Mouse (Mus musculus): Measurements from ENCODE around the gene Commd3. TPM values are rescaled to one million over a fixed set of nuclear protein-coding genes. Genes with fewer than 3 reads are reported as not detected.

The Commd3 gene
- polyA plus RNA-seq, 1 experiment from 2014 or later: 215 TPM

DNA sequence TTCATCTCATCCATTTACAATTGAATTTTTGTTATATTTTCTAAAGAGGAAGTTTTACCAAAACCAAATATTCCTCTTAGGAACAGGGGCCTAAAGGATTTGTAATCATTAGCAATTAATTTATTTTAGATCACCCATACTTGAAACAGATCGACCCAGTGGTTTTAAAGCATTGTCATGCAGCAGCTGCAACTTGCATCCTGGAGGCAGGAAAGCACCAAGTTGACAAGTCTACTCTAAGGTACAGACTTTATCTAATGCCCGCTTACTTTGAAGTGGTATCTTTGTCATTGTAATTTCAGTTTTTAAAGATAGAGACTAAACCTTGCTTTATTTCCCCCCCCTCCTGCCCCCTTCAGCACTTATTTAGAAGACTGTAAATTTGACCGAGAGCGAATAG is 1.6 kb downstream of the Commd3 start:
- WGBS: 30% methylated on average over 4 of the region's 4 CpGs
- Histone ChIP-seq H3K4me3 (ENCODE audit: low read length) (no peak overlapping the region), H3K9ac (ENCODE audit: low read depth, low read length) (no peak overlapping the region), H3K36me3 (ENCODE audit: control insufficient read depth, insufficient read depth, low read length) (no peaks in the 10 kb centered on the region), H3K27me3 (ENCODE audit: control insufficient read depth, insufficient read depth, low read length) (peaks cover 3% of the 10 kb centered on the region; the same call in 1 of the 2 replicates), H3K9me3 (ENCODE audit: control insufficient read depth, low read length) (no peaks in the 10 kb centered on the region), H3K4me2 (replicated peaks; ENCODE audit: low read depth, low read length) (peak overlapping the region; percentile 75), H3K4me1 (ENCODE audit: control insufficient read depth, insufficient read depth, low read length) (peaks cover 7% of the 10 kb centered on the region; the same call in 1 of the 2 replicates), H3K27ac (ENCODE audit: low read depth, low read length) (no peak overlapping the region)
- ATAC-seq (ENCODE audit: low FRiP score, low TSS enrichment): no peak

DNA sequence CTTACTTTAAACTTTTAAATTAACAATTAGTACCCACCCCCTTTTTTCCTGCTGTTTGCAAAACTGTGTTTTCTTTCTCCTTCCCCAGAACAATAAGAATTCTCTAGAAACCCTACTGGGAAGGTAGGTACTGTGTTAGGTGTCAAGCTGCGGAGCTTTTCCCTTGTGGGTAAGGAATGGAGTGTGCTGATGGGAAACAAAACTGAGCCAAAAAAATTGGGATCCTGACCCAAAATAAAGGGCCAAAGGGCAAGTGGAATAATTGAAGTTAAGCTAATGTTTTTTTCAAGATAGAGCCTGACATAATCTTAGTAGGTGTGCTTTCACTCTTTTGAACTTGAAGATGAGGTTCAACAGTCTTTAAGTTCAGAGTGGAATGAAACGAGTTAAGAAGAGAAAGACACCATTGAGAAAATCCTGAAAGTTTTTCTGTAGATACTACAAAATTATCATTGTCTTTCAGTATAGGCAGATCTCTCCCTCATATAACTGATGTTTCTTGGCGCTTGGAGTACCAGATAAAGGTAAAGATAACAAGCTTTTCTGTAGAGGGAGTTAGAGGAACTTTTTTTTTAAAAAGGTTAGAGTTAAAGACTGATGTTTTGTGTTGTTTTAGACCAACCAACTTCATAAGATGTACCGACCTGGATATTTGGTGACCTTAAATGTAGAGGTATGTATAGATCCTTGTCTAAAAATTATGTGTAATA is 2.2 kb downstream of the Commd3 start:
- Histone ChIP-seq H3K27ac (ENCODE audit: low read depth, low read length) (no peak overlapping the region), H3K4me3 (ENCODE audit: low read length) (no peak overlapping the region), H3K4me1 (ENCODE audit: control insufficient read depth, insufficient read depth, low read length) (peaks cover 7% of the 10 kb centered on the region; the same call in 1 of the 2 replicates), H3K9ac (ENCODE audit: low read depth, low read length) (no peak overlapping the region), H3K27me3 (ENCODE audit: control insufficient read depth, insufficient read depth, low read length) (peaks cover 3% of the 10 kb centered on the region; the same call in 1 of the 2 replicates), H3K36me3 (ENCODE audit: control insufficient read depth, insufficient read depth, low read length) (no peaks in the 10 kb centered on the region), H3K9me3 (ENCODE audit: control insufficient read depth, low read length) (no peaks in the 10 kb centered on the region), H3K4me2 (replicated peaks; ENCODE audit: low read depth, low read length) (0 out of 2 replicates have a peak overlapping the region, but pooled peaks have one; percentile 75)
- ATAC-seq (ENCODE audit: low FRiP score, low TSS enrichment): no peak
- 67% methylated on average over 4 of the region's 4 CpGs for WGBS

- 11% methylated on average over 33 of the region's 42 CpGs for WGBS
- H3K4me1 ChIP-seq (ENCODE audit: control insufficient read depth, insufficient read depth, low read length): peaks cover 15% of the 10 kb centered on the region; the same call in 1 of the 2 replicates
- peak overlapping the region; percentile 81 for H3K4me2 ChIP-seq (replicated peaks; ENCODE audit: low read depth, low read length)
- H3K9me3 ChIP-seq (ENCODE audit: control insufficient read depth, low read length): no peaks in the 10 kb centered on the region
- peaks cover 3% of the 10 kb centered on the region; the same call in 1 of the 2 replicates for H3K27me3 ChIP-seq (ENCODE audit: control insufficient read depth, insufficient read depth, low read length)
- H3K4me3 ChIP-seq (ENCODE audit: low read length): peak overlapping the region; percentile 84
- H3K36me3 ChIP-seq (ENCODE audit: control insufficient read depth, insufficient read depth, low read length): no peaks in the 10 kb centered on the region
- peak overlapping the region; percentile 65; the same call in 1 of the 2 replicates for H3K27ac ChIP-seq (ENCODE audit: low read depth, low read length)
- peak overlapping the region; percentile 91 for H3K9ac ChIP-seq (ENCODE audit: low read depth, low read length)
- no peak for ATAC-seq (ENCODE audit: low FRiP score, low TSS enrichment)
Observed at GRCm38 (mm10) chr2:18675681-18676456, 3.7 kb downstream of the Commd3 start.

- H3K4me2 ChIP-seq (replicated peaks; ENCODE audit: low read depth, low read length): peak overlapping the region; percentile 81
- peak overlapping the region; percentile 91 for H3K9ac ChIP-seq (ENCODE audit: low read depth, low read length)
- H3K27me3 ChIP-seq (ENCODE audit: control insufficient read depth, insufficient read depth, low read length): peaks cover 3% of the 10 kb centered on the region; the same call in 1 of the 2 replicates
- WGBS: 0% methylated on average over 25 of the region's 64 CpGs
- H3K36me3 ChIP-seq (ENCODE audit: control insufficient read depth, insufficient read depth, low read length): no peaks in the 10 kb centered on the region
- peak; percentile 92 for ATAC-seq (ENCODE audit: low FRiP score, low TSS enrichment)
- H3K4me1 ChIP-seq (ENCODE audit: control insufficient read depth, insufficient read depth, low read length): peaks cover 20% of the 10 kb centered on the region; the same call in 1 of the 2 replicates
- H3K9me3 ChIP-seq (ENCODE audit: control insufficient read depth, low read length): no peaks in the 10 kb centered on the region
- peak overlapping the region; percentile 93 for H3K27ac ChIP-seq (ENCODE audit: low read depth, low read length)
- H3K4me3 ChIP-seq (ENCODE audit: low read length): peak overlapping the region; percentile 84
Observed at GRCm38 (mm10) chr2:18676457-18676935, 4.3 kb downstream of the Commd3 start.

- under 1% methylated on average over 47 of the region's 77 CpGs for WGBS
- ATAC-seq (ENCODE audit: low FRiP score, low TSS enrichment): peak; percentile 80
- Histone ChIP-seq H3K27ac (ENCODE audit: low read depth, low read length) (peak within 1 kb of the TSS; percentile 93), H3K4me1 (ENCODE audit: control insufficient read depth, insufficient read depth, low read length) (peaks cover 20% of the 10 kb centered on the region; the same call in 1 of the 2 replicates), H3K9ac (ENCODE audit: low read depth, low read length) (peak within 1 kb of the TSS; percentile 91), H3K4me2 (replicated peaks; ENCODE audit: low read depth, low read length) (peak within 1 kb of the TSS; percentile 81), H3K9me3 (ENCODE audit: control insufficient read depth, low read length) (no peaks in the 10 kb centered on the region), H3K27me3 (ENCODE audit: control insufficient read depth, insufficient read depth, low read length) (peaks cover 4% of the 10 kb centered on the region; the same call in 1 of the 2 replicates), H3K4me3 (ENCODE audit: low read length) (peak within 1 kb of the TSS; percentile 84), H3K36me3 (ENCODE audit: control insufficient read depth, insufficient read depth, low read length) (peaks cover under 1% of the 10 kb centered on the region; the same call in 1 of the 2 replicates)
Observed at GRCm38 (mm10) chr2:18676936-18677491, 4.8 kb downstream of the Commd3 start, which contains the start of gene Bmi1. TSS of gene Bmi1 (plus strand) at chr2:18677018.

- Histone ChIP-seq H3K27me3 (ENCODE audit: control insufficient read depth, insufficient read depth, low read length) (peaks cover 6% of the 10 kb centered on the region; the same call in 1 of the 2 replicates), H3K4me2 (replicated peaks; ENCODE audit: low read depth, low read length) (peak overlapping the region; percentile 81), H3K27ac (ENCODE audit: low read depth, low read length) (no peak overlapping the region), H3K4me1 (ENCODE audit: control insufficient read depth, insufficient read depth, low read length) (peaks cover 20% of the 10 kb centered on the region; the same call in 1 of the 2 replicates), H3K9ac (ENCODE audit: low read depth, low read length) (peak overlapping the region; percentile 91), H3K9me3 (ENCODE audit: control insufficient read depth, low read length) (no peaks in the 10 kb centered on the region), H3K4me3 (ENCODE audit: low read length) (peak overlapping the region; percentile 84), H3K36me3 (ENCODE audit: control insufficient read depth, insufficient read depth, low read length) (peaks cover 9% of the 10 kb centered on the region; the same call in 1 of the 2 replicates)
- ATAC-seq (ENCODE audit: low FRiP score, low TSS enrichment): no peak
- WGBS: under 1% methylated on average over 53 of the region's 55 CpGs
Observed at GRCm38 (mm10) chr2:18677631-18678471, 5.7 kb downstream of the Commd3 start.

DNA sequence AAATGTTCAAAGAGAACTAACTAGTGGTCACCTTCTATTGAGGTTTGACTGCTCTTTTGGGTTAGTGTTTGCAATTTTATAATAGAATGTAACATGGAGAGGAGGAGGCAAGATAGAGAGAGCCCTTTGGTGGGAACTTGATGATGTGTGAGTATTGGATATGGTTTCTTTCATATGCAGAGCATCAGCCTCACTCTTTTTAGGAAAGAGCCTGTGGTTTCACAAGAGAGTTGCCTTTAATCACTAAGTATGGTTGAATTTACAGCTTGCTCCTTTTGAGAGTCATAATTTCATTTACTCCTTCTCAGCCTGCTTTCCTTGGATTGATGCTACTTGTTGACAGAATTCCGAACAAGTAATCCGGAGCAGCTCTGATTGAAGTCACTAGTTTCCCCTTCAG is 7.5 kb downstream of the Commd3 start:
- H3K4me3 ChIP-seq (ENCODE audit: low read length): no peak overlapping the region
- 50% methylated on average over 2 of the region's 2 CpGs for WGBS
- no peak for ATAC-seq (ENCODE audit: low FRiP score, low TSS enrichment)
- H3K9ac ChIP-seq (ENCODE audit: low read depth, low read length): no peak overlapping the region
- peaks cover 17% of the 10 kb centered on the region; the same call in 1 of the 2 replicates for H3K4me1 ChIP-seq (ENCODE audit: control insufficient read depth, insufficient read depth, low read length)
- H3K27me3 ChIP-seq (ENCODE audit: control insufficient read depth, insufficient read depth, low read length): peaks cover 6% of the 10 kb centered on the region; the same call in 1 of the 2 replicates
- no peak overlapping the region for H3K4me2 ChIP-seq (replicated peaks; ENCODE audit: low read depth, low read length)
- peaks cover 25% of the 10 kb centered on the region for H3K36me3 ChIP-seq (ENCODE audit: control insufficient read depth, insufficient read depth, low read length)
- H3K27ac ChIP-seq (ENCODE audit: low read depth, low read length): no peak overlapping the region
- no peaks in the 10 kb centered on the region for H3K9me3 ChIP-seq (ENCODE audit: control insufficient read depth, low read length)

DNA sequence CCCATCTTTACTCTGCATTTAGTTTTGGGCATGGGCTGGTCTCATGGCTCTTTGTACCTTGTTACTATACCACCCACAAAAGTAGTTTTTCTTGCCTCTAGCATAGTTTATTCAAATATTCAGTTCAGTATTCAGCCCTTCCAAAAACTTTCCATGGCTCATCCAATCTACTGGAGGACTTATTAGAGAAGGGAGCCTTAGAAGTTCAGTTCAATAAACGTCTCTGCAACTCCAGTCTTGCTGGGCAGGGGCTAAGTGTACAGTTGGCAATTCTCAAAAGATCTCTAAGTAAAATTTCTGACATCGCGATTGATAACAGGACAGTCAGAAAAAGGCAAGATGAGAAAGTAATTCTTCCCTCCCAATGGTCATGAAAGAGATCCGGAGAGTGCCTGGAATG is 8.3 kb downstream of the Commd3 start:
- H3K27ac ChIP-seq (ENCODE audit: low read depth, low read length): no peak overlapping the region
- 1% methylated on average over 4 of the region's 4 CpGs for WGBS
- H3K9me3 ChIP-seq (ENCODE audit: control insufficient read depth, low read length): no peaks in the 10 kb centered on the region
- no peak overlapping the region; the same call in 1 of the 2 replicates for H3K9ac ChIP-seq (ENCODE audit: low read depth, low read length)
- peaks cover 25% of the 10 kb centered on the region for H3K36me3 ChIP-seq (ENCODE audit: control insufficient read depth, insufficient read depth, low read length)
- no peak for ATAC-seq (ENCODE audit: low FRiP score, low TSS enrichment)
- H3K4me3 ChIP-seq (ENCODE audit: low read length): peak overlapping the region; percentile 39
- peaks cover 17% of the 10 kb centered on the region; the same call in 1 of the 2 replicates for H3K4me1 ChIP-seq (ENCODE audit: control insufficient read depth, insufficient read depth, low read length)
- peaks cover 3% of the 10 kb centered on the region; the same call in 1 of the 2 replicates for H3K27me3 ChIP-seq (ENCODE audit: control insufficient read depth, insufficient read depth, low read length)
- peak overlapping the region; percentile 76 for H3K4me2 ChIP-seq (replicated peaks; ENCODE audit: low read depth, low read length)

Measured in kidney, embryonic 14.5 days (tissue).